Mouse (Mus musculus) limb, embryonic 12.5 days (tissue): ENCODE measurements around the gene Nmnat2. TPM values are rescaled to one million over a fixed set of nuclear protein-coding genes. Genes with fewer than 3 reads are reported as not detected.

Experiments used
- ATAC-seq: fragments of 200-750 bp; cut with Nextera tagmentation; 2 replicates; pipeline ENCODE4 v1.8.0; 2017; ENCODE audit warnings: low read depth, moderate TSS enrichment; ENCODE audit not compliant: insufficient number of reproducible peaks, insufficient read depth, low FRiP score, low TSS enrichment
- H3K27ac ChIP-seq: fragments of 300-500 bp; sonication (generic); 2 replicates; pipeline ENCODE4 v1.5.1; 2016; ENCODE audit warnings: mild to moderate bottlenecking, moderate library complexity
- H3K27me3 ChIP-seq: fragments of 300-500 bp; sonication (generic); 2 replicates; pipeline ENCODE4 v1.6.1; 2016; ENCODE audit warnings: mild to moderate bottlenecking, moderate library complexity
- H3K36me3 ChIP-seq: fragments of 300-500 bp; sonication (generic); 2 replicates; pipeline ENCODE4 v1.6.1; 2016; ENCODE audit warnings: mild to moderate bottlenecking, moderate library complexity
- H3K4me1 ChIP-seq: fragments of 300-500 bp; sonication (generic); replicated peaks from 2 replicates; pipeline ENCODE4 v1.6.1; 2016
- H3K4me2 ChIP-seq: fragments of 300-500 bp; sonication (generic); 2 replicates; pipeline ENCODE4 v1.6.1; 2016; ENCODE audit warnings: mild to moderate bottlenecking, moderate library complexity
- H3K4me3 ChIP-seq: fragments of 300-500 bp; sonication (generic); replicated peaks from 2 replicates; pipeline ENCODE4 v1.5.1; 2016; ENCODE audit warnings: mild to moderate bottlenecking
- H3K9ac ChIP-seq: fragments of 300-500 bp; sonication (generic); replicated peaks from 2 replicates; pipeline ENCODE4 v1.6.1; 2016; ENCODE audit warnings: mild to moderate bottlenecking, moderate library complexity
- H3K9me3 ChIP-seq: fragments of 300-500 bp; sonication (generic); 2 replicates; pipeline ENCODE4 v1.6.1; 2016; ENCODE audit warnings: mild to moderate bottlenecking, moderate library complexity
- WGBS: fragments of 180-500 bp; shearing (Covaris S2); methylation state at CpG from one replicate; pipeline ENCODE4 v1.1.7; 2016; 5-methylcytosine and 5-hydroxymethylcytosine counted together
- polyA plus RNA-seq: library from polyadenylated mRNA; unstranded; fragments of >200 nt; fragmentation: Nextera tagmentation; extraction: Ambion mirVana; gene quantifications from 2 replicates; pipeline ENCODE4 v1.2.1, GENCODE M21; 2016

Nmnat2 gene
- 0.46 and 0.69 TPM in 2 replicates for polyA plus RNA-seq

DNA sequence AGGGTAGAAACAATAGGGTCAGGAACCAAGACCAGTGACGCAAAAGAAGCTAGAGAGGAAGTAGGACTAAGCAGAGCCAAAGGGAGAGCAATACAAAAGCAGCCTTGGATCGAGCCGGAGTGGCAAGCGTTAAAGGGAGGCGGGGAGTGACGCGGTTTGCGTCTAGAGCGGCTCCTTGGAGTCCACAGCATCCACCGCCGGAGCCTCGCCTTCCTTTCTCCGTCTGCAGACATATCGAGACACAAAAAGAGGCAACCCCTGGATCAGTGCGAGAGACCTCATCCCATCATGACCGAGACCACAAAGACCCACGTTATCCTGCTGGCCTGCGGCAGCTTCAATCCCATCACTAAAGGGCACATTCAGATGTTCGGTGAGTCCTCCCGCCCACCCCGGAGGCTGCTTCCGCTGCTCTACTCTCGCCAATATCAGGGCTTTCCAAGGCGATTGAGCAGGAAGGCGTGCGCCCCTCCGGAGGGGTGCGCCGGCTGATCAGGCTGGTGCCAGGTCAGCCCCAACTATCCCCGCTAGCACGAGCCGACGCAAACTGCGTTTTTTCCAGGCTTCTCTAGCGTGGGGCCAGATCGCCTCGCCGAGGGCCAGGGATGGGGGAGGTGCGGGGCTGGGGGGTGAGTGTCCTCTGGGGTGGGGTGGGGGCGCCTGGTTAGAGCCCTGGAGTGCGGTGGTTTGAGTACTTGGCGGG lies at the start of gene Nmnat2:
Gene Nmnat2 (plus strand): TSS at position 173 of the 703 bp plus-strand sequence.
- under 1% methylated on average over 42 of the region's 42 CpGs for WGBS

DNA sequence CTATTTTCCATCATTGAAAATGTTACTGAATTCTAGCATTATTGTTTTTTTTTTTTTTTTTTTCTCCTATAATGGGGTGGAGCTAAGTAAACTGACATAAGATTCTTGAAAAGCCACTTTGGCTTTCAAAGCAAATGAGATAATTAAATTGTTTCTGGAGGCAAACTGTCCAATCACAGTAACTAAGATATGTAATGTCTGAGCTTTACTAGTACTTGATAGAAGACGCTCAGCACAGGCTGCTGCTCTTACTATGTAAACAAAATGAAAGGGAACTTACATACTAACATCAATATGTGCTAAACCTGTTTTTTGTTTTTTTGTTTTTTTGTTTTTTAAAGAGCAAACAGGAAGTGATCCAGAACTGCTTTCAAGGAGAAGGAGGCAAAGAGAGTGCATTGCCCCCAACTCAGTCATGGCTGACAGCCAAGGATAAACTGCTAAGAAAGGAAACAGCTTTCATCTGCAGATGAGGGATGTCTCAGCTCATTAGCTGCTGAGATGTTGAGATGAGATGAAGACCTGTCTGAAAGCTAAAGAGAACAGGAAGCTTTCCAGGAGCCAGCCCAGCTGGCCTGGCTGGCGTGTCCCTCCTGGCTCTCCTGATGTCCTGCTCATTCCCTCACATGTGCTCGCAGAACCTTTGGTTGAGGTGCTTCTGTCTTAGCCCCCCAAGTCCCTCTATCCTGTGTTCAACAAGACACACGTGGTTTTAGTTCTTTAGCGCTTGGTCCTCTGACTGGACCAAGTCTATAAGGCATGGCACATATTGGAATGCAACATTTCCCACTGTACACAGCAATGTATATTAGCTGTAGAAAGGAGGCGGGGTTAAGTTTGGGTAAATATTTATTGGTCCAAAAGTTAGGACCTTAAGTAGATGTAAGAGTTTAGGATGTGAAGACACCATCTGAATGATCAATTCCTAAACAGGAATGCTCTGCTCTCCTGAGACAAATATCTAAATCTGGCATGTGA lies 41.0 kb upstream of the Nmnat2 start:
- H3K36me3 ChIP-seq, result no peaks in the 10 kb centered on the region
- H3K27me3 ChIP-seq, result no peaks in the 10 kb centered on the region
- no peak overlapping the region for H3K4me3 ChIP-seq
- H3K27ac ChIP-seq, result no peak overlapping the region
- H3K4me1 ChIP-seq, result no peaks in the 10 kb centered on the region
- WGBS, result 72% methylated on average over 6 of the region's 6 CpGs
- no peak overlapping the region for H3K9ac ChIP-seq
- ATAC-seq, result no peak
- no peak overlapping the region for H3K4me2 ChIP-seq
- no peaks in the 10 kb centered on the region for H3K9me3 ChIP-seq

More for the DNA sequence above, at the start of gene Nmnat2:
- Histone ChIP-seq H3K4me2 (peak within 1 kb of the TSS; percentile 73), H3K36me3 (no peaks in the 10 kb centered on the region), H3K9ac (no peak within 1 kb of the TSS), H3K4me1 (peaks cover 14% of the 10 kb centered on the region), H3K9me3 (no peaks in the 10 kb centered on the region), H3K27ac (no peak within 1 kb of the TSS), H3K4me3 (peak within 1 kb of the TSS; percentile 42), H3K27me3 (peaks cover 57% of the 10 kb centered on the region)
- ATAC-seq, result no peak

DNA sequence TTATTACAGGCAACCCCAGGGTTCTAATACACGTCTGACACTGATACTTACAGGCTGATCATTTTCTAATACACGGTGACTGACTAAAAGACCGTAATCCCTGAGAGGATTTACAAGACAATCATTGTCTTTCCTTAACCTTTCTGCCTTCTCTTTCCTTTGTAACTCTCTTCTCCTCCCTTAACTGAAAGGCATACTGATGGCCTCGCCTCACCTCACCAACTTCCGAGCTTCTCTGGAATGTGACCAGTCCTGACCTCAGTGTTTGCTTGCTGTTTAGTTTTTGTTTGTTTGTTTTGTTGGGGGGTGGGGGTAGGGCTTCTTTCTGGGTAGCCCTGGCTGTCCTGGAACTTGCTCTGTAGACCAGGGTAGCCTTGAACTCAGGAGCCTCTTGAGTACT lies 39.0 kb upstream of the Nmnat2 start:
- H3K27ac ChIP-seq, result no peak overlapping the region
- H3K4me3 ChIP-seq, result no peak overlapping the region
- no peaks in the 10 kb centered on the region for H3K9me3 ChIP-seq
- no peak overlapping the region for H3K9ac ChIP-seq
- H3K4me1 ChIP-seq, result no peaks in the 10 kb centered on the region
- H3K4me2 ChIP-seq, result no peak overlapping the region
- H3K27me3 ChIP-seq, result no peaks in the 10 kb centered on the region
- 45% methylated on average over 5 of the region's 5 CpGs for WGBS
- ATAC-seq, result no peak
- H3K36me3 ChIP-seq, result no peaks in the 10 kb centered on the region

DNA sequence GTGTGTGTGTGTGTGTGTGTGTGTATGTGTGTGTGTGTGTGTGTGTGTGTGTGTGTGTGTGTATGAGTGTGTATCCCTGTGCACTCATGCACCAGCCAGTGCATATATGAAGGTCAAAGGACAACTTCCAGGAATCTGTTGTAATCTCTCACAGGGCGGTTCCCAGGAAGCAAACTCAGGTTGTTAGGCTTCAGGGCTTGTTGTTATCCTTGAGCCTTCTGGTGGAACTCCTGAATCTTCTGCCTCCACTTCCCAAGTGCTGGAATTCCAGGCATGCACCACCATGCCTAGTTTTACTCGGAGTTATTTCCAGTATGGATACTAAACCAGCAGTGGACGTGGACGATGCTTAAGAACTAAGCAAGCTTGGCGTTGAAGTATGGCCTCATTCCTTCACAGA lies 37.9 kb upstream of the Nmnat2 start:
- ATAC-seq, result no peak
- no peak overlapping the region for H3K4me2 ChIP-seq
- H3K4me3 ChIP-seq, result no peak overlapping the region
- H3K27ac ChIP-seq, result no peak overlapping the region
- 87% methylated on average over 5 of the region's 5 CpGs for WGBS
- H3K27me3 ChIP-seq, result no peaks in the 10 kb centered on the region
- H3K4me1 ChIP-seq, result no peaks in the 10 kb centered on the region
- no peak overlapping the region for H3K9ac ChIP-seq
- no peaks in the 10 kb centered on the region for H3K9me3 ChIP-seq
- no peaks in the 10 kb centered on the region for H3K36me3 ChIP-seq

DNA sequence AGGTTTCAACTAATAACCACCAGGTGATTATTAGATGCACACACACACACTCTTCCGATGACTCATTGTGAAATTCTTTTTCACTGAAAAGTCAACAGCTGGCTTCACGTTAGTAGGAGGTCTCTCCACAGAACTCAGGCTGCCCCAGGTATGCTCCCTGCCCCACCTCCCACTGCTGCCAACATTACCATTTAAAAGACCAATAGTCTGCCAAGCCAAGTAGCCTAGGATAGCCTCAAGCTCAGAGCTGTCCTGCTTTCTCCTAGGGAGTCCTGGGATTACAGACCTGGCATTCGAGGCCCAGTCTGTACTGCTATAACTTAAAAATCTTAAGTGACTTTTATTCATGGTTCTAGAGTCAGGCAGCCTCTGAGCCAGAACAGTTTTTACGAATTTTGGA lies 37.2 kb upstream of the Nmnat2 start:
- no peaks in the 10 kb centered on the region for H3K36me3 ChIP-seq
- H3K27me3 ChIP-seq, result no peaks in the 10 kb centered on the region
- no peak overlapping the region for H3K4me2 ChIP-seq
- no peak for ATAC-seq
- WGBS, result 68% methylated on average over 4 of the region's 4 CpGs
- no peak overlapping the region for H3K27ac ChIP-seq
- H3K4me3 ChIP-seq, result no peak overlapping the region
- H3K4me1 ChIP-seq, result no peaks in the 10 kb centered on the region
- H3K9ac ChIP-seq, result no peak overlapping the region
- H3K9me3 ChIP-seq, result no peaks in the 10 kb centered on the region

DNA sequence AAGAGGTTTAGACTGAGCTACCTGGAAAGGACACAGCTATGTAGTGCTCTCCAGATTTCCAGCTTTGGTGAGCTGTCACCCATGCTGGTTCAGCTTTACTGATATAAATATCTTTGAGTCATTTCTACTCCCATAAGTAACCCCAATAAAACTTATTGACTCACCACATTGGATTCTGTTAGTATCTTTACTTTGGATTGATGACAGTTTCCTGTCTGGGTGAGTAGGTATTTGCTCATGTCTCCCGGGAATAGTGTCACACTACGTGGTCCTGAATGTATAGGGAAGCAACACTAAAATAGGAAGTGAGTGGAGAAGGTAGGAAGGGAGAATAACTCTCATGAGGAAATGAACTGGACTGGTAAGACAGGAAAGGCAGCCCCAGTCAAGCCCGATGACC lies 33.0 kb upstream of the Nmnat2 start:
- Histone ChIP-seq H3K4me1 (no peaks in the 10 kb centered on the region), H3K9ac (no peak overlapping the region), H3K27ac (no peak overlapping the region), H3K4me3 (no peak overlapping the region), H3K9me3 (no peaks in the 10 kb centered on the region), H3K36me3 (no peaks in the 10 kb centered on the region), H3K4me2 (no peak overlapping the region), H3K27me3 (no peaks in the 10 kb centered on the region)
- ATAC-seq, result no peak
- 81% methylated on average over 3 of the region's 3 CpGs for WGBS

DNA sequence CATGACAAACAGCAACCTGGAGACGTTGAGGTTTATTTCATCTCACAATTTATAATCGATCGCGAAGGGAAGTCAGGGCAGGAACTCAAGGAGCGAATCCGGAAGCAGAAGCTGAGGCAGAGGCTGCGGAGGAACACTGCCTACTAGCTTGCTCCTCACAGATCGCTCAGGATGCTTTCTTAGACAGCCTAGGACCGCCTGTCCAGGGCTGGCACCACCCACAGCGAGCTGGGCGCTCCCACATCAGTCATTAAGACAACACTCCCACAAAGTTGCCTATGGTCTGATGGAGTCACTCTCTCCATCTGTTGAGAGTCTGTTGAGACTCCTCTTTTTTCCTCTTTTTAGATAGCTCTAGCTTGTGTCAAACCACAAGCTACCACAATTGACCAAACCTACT lies 20.8 kb upstream of the Nmnat2 start:
- ATAC-seq, result no peak
- no peak overlapping the region for H3K27ac ChIP-seq
- no peaks in the 10 kb centered on the region for H3K36me3 ChIP-seq
- H3K27me3 ChIP-seq, result no peaks in the 10 kb centered on the region
- no peak overlapping the region for H3K4me3 ChIP-seq
- H3K4me2 ChIP-seq, result no peak overlapping the region
- 58% methylated on average over 11 of the region's 11 CpGs for WGBS
- H3K9me3 ChIP-seq, result no peaks in the 10 kb centered on the region
- no peaks in the 10 kb centered on the region for H3K4me1 ChIP-seq
- no peak overlapping the region for H3K9ac ChIP-seq

DNA sequence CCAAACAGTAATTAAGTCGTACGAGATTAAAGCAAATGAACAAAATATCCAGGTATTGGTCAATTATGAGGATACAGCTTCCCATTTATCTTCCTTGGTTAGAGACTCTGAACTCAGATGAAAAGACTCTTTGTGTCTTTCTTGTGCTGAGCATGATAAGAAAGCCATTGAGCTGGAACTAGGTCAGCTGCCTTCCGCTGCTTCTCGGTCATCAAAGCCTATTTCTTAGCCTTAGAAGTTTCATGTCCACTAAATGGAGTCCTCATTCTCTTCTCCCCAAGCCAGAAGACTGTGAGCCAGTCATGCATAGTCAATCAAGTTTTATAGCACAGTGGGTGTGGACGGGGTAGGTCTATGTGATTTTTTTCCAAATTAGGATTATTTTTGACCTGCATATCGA lies 19.3 kb upstream of the Nmnat2 start:
- H3K27ac ChIP-seq, result no peak overlapping the region
- H3K4me3 ChIP-seq, result no peak overlapping the region
- no peaks in the 10 kb centered on the region for H3K27me3 ChIP-seq
- ATAC-seq, result no peak
- no peaks in the 10 kb centered on the region for H3K9me3 ChIP-seq
- H3K4me1 ChIP-seq, result no peaks in the 10 kb centered on the region
- H3K9ac ChIP-seq, result no peak overlapping the region
- H3K36me3 ChIP-seq, result no peaks in the 10 kb centered on the region
- no peak overlapping the region for H3K4me2 ChIP-seq
- 82% methylated on average over 6 of the region's 6 CpGs for WGBS

DNA sequence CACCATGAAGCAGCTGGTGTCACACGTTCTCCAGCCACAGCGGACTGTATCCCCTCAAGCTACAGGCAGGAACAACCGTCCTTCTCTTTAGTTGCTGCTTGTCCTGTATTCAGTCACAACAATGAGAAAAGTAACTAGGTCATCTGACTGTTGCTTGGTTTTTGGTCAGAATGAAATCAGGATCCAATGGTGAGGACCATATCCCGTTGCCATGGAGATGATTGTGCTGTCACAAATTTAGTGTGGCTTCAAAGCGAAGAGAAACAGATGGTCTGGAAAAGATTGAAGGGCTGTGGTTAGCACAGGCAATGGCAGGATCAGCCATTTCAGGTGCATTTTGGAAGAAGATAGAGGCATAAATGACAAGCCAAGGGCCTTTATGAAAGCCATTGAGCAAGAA lies 18.4 kb upstream of the Nmnat2 start:
- no peak overlapping the region for H3K27ac ChIP-seq
- no peak overlapping the region for H3K4me3 ChIP-seq
- WGBS, result 83% methylated on average over 5 of the region's 5 CpGs
- H3K4me2 ChIP-seq, result no peak overlapping the region
- H3K36me3 ChIP-seq, result no peaks in the 10 kb centered on the region
- H3K9ac ChIP-seq, result no peak overlapping the region
- H3K27me3 ChIP-seq, result no peaks in the 10 kb centered on the region
- H3K9me3 ChIP-seq, result no peaks in the 10 kb centered on the region
- no peaks in the 10 kb centered on the region for H3K4me1 ChIP-seq
- no peak for ATAC-seq

DNA sequence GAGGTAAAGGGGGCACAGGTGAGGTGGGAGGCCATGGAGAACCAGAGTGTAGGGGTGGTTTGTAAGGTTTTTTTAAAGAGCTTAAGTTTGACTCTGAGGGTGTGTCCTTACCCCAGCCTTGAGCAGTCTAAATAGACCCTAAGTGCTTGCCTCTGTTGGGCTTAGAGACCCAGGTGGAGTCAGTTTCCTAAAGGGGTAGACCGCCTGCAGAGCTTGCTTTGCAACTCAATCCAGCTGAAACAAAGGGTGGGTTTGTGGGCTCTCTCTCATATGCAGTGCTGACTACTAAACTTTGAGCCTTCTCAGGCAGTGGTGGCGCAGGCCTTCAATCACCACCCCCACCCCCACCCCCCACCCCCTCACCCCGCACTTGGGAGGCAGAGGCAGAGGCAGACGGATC lies 11.8 kb upstream of the Nmnat2 start:
- H3K4me2 ChIP-seq, result no peak overlapping the region
- H3K4me1 ChIP-seq, result no peaks in the 10 kb centered on the region
- H3K9ac ChIP-seq, result no peak overlapping the region
- H3K27me3 ChIP-seq, result no peaks in the 10 kb centered on the region
- 45% methylated on average over 4 of the region's 4 CpGs for WGBS
- no peaks in the 10 kb centered on the region for H3K36me3 ChIP-seq
- no peak overlapping the region for H3K27ac ChIP-seq
- ATAC-seq, result no peak
- H3K9me3 ChIP-seq, result no peaks in the 10 kb centered on the region
- no peak overlapping the region for H3K4me3 ChIP-seq

DNA sequence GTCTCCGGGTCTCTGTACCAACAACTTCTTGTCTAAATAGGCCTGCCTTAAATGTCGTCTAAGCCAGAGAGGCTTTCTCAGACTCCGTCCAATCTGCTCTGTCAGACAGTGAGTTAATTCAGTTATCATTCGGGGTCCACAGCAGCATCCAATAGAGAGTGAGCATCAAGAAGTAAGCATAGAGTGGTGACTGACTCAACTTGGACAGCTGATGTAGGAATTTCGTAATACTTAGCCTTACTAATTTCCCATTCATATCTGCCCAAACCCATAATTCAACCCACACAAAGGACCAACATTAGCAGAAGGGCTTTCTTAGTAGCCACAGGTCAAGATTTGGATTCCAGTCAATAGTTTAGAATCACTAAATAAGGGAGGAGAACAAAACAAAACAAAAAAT lies 626 bp upstream of the Nmnat2 start:
- H3K9me3 ChIP-seq, result no peaks in the 10 kb centered on the region
- no peak overlapping the region for H3K4me2 ChIP-seq
- H3K27me3 ChIP-seq, result peaks cover 57% of the 10 kb centered on the region
- H3K4me1 ChIP-seq, result peaks cover 14% of the 10 kb centered on the region
- H3K4me3 ChIP-seq, result no peak overlapping the region
- ATAC-seq, result no peak
- no peaks in the 10 kb centered on the region for H3K36me3 ChIP-seq
- no peak overlapping the region for H3K27ac ChIP-seq
- H3K9ac ChIP-seq, result no peak overlapping the region
- WGBS, result 78% methylated on average over 5 of the region's 5 CpGs
